Mouse (Mus musculus): ENCODE data around the gene Efcab11. TPM values are rescaled to one million over a fixed set of nuclear protein-coding genes. Genes with fewer than 3 reads are reported as not detected.
A peak's percentile ranks its signal among the peaks of the same experiment; 100 is the strongest.

Gene Efcab11
- total RNA-seq, 2 experiments from 2014 or later = not detected

DNA sequence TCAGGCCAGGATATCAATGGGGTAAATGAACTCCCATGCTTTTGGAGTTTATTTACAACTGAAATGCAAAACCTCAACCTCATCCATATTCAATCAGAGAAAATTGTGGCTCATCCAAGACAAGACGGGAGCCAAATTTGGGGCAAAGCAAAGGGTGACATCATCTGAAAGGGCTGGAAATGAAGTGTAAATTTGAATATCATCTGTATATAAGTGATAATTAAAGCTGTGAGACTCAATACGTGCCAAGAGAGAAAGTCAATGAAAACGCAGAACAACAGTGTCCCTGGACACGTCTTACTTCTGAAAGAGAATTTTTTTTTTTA is 212.4 kb downstream of the Efcab11 start:
- no peak for DNase-seq

DNA sequence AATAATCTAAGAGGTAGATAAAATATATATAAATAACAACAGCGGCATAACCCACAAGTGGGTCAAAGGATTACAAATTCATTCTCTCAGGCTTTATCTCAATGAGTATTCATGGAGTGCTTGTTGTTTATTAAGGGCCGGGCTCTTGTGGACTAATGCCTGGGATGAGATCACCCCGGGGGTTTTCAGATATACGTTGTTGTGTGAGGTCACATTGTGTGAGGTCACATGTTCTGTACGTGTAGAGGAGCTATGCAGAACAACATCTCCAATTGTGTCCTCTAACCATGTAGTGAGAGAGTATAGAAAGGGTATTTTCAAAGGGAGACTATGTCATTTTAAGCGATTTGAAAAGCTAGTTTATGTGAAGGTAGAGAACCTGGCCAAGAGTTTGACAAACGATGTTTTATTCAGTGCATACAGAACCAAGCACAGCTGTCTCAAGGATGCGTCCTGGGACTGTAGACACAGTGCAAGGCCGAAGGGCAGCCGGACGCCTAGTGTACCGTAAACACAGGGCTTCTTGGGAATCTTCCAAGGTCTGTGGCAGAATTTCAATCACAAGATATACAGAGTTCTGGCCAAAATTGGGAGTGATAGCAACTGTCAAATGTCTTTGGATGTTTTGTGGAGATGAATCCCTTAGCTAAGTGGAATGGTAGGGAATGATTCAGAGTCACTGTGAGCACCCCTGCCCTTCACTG is 212.9 kb downstream of the Efcab11 start:
- DNase-seq = no peak

DNA sequence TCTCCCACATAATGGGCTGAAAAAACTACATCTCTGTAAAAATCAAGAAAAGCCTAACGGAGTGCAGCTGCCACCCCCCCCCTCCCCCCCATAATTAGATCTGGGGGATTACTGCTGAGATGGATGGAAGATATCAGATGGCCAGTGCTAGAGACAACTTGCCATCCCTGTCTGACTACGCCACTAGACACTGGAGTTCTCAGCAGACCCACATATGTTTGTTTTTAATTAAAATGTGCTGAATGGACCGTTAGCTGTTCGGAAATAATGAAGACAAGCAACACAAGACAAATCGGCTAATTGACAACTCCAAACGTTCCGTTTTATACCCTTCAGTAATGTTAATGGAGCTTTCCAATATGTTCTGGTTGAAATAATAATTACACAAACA is 213.5 kb downstream of the Efcab11 start:
- no peak for DNase-seq

DNA sequence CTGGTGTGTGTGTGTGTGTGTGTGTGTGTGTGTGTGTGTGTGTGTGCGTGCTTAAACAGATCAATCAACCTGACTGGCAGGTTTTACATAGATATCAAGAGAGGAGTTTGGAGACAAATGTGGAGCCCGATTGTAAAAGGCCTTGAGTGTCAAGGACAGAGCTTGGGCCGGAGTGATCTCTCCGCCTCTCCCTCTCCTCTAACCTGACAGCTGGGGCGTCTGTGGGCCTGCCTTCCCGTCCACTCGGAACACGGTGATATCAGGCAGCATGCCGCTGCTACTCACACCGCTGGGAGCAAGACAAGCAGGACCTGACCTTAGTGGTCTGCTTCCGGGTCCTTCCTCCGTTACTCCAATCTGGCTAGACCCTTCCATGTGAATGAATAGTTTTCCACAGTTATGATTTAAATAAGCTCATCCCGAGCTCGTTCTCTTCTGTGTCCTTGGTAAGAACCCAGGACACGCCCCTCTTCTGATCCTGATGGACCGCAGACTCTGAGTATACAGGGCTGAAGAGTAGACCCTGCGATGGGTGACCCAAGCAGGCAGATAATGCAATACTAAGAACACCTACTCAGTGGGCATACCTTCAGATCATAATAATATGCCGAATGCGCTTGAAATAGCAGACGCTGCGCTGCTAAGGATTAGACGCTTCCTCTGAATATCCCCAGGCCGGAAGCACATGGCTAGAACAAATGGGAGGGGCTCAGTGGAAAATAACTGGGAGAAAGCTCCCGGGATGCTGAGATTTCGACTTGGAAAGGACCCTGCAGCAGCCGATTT is 214.1 kb downstream of the Efcab11 start:
- DNase-seq = peak; percentile 29

DNA sequence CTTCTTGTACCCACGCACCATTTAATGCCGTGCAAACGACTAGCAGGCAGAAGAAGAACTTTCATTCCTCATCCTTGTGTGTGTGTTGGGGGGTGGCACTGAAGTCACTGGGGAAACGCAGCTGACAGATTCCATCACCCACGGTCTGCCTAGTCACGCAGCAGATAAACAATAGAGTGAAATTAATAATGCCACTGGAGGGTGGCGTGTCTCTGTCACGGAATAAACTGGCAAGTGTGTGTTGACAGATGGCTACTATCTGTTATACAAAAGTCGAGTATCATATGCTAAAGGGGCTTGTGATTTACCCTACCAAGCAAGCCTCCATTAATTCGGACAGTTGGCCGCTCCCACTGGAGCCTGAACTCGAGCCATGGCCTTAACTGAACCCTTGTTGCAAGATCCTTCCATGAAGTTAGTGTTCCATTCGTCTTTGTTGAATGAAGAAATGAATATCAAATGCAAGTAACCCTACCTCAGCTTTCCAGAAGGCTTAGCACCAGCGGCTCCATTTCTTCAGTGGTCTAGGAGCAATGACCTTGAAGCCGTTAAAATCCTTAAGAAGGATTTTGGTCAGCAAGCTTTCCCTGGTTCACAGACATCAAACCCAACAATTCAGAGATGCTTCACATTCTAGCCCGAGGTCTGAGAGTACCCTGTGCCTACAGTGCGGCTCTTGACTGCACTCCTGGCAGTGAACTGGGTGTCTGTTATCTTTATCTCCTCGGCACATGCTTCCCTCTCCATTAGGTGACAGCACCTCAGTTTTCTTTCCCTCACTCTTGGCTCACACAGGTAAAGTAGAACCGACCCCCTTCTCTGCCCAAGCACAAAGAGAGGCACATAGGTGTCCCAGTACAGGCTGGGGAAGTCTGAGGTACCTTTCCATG is 229.0 kb downstream of the Efcab11 start:
- no peak for DNase-seq

DNA sequence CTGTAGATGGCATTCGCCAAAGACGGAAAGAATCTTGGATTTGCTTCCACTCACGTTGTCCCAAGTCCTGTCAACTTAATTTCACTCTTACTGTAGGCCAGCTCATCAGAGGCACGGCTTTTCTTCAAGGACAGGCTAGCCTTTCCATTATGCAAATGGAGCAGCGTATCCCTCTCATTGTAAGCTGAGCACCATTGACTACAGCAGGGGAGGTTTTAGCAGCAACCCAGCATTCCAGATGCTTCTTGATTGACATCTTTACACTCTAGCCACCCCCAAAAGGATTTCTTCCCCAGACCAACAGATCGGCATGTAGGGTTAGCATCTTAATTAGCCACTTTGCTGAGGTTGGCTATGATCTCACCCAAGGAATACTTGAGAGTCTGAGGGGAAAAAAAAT is 231.8 kb downstream of the Efcab11 start:
- no peak for DNase-seq

DNA sequence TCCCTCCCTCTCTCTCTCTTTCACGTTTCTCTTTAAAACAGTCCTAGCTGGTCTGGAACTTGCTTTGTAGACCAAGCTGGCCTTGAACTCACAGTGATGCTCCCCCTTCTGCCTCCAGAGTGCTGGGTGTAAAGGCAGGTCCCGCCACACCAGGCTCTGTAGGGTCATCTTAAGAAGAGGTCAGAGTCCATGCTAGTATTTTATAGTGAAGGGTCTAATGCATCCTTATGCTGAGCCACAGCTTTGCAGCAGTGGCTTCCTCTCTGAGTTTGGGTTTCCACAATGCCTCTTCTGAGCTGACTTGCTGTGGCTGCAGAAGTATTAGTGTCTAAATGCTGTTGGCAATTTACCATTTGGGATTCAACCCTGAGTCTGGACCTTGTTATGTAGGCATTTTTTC is 234.5 kb downstream of the Efcab11 start:
- no peak for DNase-seq

DNA sequence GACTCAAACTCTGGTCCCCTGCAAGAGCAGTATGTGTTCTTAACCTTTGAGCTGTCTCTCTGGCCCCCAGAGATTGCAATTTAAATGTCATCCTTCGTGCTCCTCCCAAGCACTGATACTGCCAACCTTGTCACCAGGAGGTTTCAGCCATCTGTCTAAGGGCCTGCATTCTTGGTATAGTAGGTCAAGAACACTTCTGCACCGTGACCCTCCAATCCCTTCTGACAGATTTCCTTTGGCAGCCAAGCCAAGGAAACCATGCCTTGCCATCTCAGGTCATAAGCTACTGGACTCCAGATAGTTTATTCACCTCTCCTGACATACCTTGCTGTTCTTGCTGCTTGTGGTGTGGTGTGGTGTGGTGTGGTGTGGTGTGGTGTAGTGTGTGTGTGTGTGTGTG is 235.5 kb downstream of the Efcab11 start:
- no peak for DNase-seq

DNA sequence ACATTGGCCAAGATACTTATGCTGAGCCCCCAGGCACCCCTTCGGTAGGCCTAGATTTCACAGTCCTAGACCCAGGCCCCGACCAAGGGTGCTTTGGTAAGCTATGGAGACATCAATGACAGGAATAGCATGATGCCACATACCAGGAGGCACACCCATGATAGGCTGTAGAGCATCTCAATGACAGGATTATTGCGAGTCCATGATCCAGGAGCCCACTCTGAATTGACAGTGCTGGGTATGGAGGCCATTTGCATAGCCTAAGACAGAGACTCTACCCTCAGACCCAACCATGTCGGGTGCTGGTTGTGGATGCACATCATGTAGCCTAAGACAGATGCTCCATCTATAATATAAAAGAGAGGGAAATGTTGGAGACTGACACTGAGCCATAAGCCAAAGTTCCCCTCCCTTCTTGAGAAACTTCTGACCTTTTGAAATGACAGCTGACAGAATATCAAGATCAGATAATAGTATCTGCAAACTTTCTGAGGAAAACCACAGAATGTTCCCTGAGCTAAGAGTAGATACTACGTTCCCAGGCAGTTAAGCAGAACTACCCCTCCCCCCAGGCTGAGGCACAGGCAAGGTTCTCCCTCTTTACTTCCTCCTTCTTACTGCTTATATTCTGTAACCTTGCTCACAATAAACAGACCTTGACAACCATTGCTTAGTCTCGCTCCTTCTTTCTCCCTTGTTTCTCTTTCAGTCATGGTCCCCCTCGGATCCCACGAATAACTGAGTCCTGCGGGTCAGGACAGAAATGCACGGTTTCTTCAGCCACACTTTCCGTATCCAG is 237.5 kb downstream of the Efcab11 start:
- no peak for DNase-seq

DNA sequence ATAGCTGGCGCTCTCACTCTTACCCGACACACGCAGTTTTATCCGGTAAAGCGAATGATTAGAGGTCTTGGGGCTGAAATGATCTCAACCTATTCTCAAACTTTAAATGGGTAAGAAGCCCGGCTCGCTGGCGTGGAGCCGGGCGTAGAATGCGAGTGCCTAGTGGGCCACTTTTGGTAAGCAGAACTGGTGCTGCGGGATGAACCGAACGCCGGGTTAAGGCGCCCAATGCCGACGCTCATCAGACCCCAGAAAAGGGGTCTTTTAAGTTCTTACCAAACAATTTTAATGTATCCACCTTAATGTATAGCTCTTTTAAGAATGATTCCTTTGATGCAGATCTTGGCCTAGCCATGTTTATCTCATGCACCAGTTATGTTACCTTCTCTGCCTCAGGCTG is 238.8 kb downstream of the Efcab11 start:
- no peak for DNase-seq

DNA sequence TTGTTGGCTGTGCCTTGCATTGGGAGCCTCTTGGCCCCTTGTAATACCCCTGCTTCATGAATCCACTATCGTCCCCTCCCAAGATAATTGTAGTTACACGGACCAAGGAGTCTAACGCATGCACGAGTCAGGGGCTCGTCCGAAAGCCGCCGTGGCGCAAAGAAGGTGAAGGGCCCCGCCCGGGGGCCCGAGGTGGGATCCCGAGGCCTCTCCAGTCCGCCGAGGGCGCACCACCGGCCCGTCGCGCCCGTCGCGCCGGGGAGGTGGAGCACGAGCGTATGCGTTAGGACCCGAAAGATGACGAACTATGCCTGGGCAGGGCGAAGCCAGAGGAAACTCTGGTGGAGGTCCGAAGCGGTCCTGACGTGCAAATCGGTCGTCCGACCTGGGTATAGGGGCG is 239.3 kb downstream of the Efcab11 start:
- DNase-seq = no peak

Other genes starting within 250 kb of the Efcab11 start
- gene Tdp1, start 78 bp upstream of the Efcab11 start, total RNA-seq (2021) = 1 to 10 TPM; 4.0 to 5.2 TPM
- under 1 TPM; 0.10 to 0.38 TPM for gene Kcnk13, start 80.1 kb upstream of the Efcab11 start, total RNA-seq (2021)
- gene Psmc1, start 225.7 kb upstream of the Efcab11 start, total RNA-seq (2021) = 100 to 1,000 TPM; 132 to 139 TPM